Mouse (Mus musculus) MEL-GATA-1-ER (cell line): ENCODE measurements around the gene Gm5890.
"Not testable (repeated sequence)": the region's sequence is repeated elsewhere in the genome, so short reads cannot be mapped to it uniquely, and the experiment has no call there.

Experiments
- DNase-seq: peaks from one replicate; pipeline ENCODE4 v3.0.0-alpha.2; 2012; ENCODE audit warnings: low read depth; ENCODE audit errors: extremely low read depth

Gene Gm5890

GRCm38 (mm10) chr7:20262734-20263133 is at the start of gene Gm5890:
Gene Gm5890, minus strand, starts transcription at chr7:20262834.
- not testable (repeated sequence) for DNase-seq

GRCm38 (mm10) chr7:20233728-20234127 is 28.9 kb downstream of the Gm5890 start, which contains the start of gene Gm4498:
Gene Gm4498, minus strand, starts transcription at chr7:20233828.
- DNase-seq, result not testable (repeated sequence)
